Comparison of ENCODE assay signal across 29 mouse cellular contexts in the genomic region with DNA sequence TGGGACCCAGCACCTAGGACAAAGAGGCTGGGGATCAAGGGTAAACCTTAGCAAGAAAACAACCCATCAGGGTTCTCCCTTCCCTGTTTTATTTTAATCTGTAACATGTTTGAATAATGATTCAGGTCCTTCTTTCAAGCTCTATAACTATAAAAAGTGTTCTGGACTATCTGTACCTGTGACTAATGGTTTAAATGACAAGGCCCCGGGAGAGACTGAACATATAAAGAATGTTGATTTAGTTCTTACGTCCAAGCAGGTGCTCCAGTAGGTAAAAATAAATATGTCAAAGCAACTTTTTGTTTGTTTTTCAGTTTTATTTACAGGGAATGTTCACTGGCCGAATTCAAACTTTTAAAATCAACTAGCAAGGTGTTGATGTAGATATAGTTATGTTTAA.
"Had no signal": no experiment of that assay in that cellular context is flagged by ENCODE, and none has a peak within 500 bp of the region (broad histone marks: within the 10 kb centered on the region; RNA-seq: fewer than 3 reads in every experiment).

No protein-coding gene starts in this region.

- H3K9ac ChIP-seq: embryonic facial prominence, embryonic 12.5 days; embryonic facial prominence, embryonic 13.5 days; embryonic facial prominence, embryonic 15.5 days; forebrain, embryonic 12.5 days; forebrain, embryonic 13.5 days; forebrain, embryonic 15.5 days; forebrain, postnatal 0 days had no signal

- H3K27ac ChIP-seq: embryonic facial prominence, embryonic 10.5 days; embryonic facial prominence, embryonic 12.5 days; embryonic facial prominence, embryonic 13.5 days; embryonic facial prominence, embryonic 15.5 days; forebrain, embryonic 10.5 days; forebrain, embryonic 12.5 days; forebrain, embryonic 13.5 days; forebrain, embryonic 15.5 days; gastrocnemius, adult 2 months; heart, adult 2 months had no signal

- H3K4me2 ChIP-seq: embryonic facial prominence, embryonic 12.5 days; embryonic facial prominence, embryonic 13.5 days; embryonic facial prominence, embryonic 15.5 days; forebrain, embryonic 12.5 days; forebrain, embryonic 13.5 days; forebrain, embryonic 15.5 days had no signal

- ATAC-seq: forebrain, embryonic 13.5 days; forebrain, embryonic 14.5 days; forebrain, embryonic 15.5 days; forebrain, embryonic 16.5 days; forebrain, postnatal 0 days had no signal

- H3K4me1 ChIP-seq: embryonic facial prominence, embryonic 13.5 days; embryonic facial prominence, embryonic 15.5 days had no signal

- H3K27me3 ChIP-seq: embryonic facial prominence, embryonic 12.5 days; embryonic facial prominence, embryonic 13.5 days; embryonic facial prominence, embryonic 15.5 days; forebrain, embryonic 12.5 days; forebrain, embryonic 13.5 days; forebrain, embryonic 15.5 days had no signal

- H3K9me3 ChIP-seq: embryonic facial prominence, embryonic 10.5 days; embryonic facial prominence, embryonic 12.5 days; embryonic facial prominence, embryonic 13.5 days; embryonic facial prominence, embryonic 15.5 days; forebrain, embryonic 10.5 days; forebrain, embryonic 12.5 days; forebrain, embryonic 13.5 days; forebrain, embryonic 15.5 days had no signal

- H3K4me3 ChIP-seq: embryonic facial prominence, embryonic 10.5 days; embryonic facial prominence, embryonic 12.5 days; embryonic facial prominence, embryonic 13.5 days; embryonic facial prominence, embryonic 15.5 days; erythroblast, embryonic 14.5 days; forebrain, embryonic 10.5 days; forebrain, embryonic 12.5 days; forebrain, embryonic 13.5 days; forebrain, embryonic 15.5 days; gastrocnemius, adult 2 months; heart, adult 2 months had no signal

- H3K36me3 ChIP-seq: embryonic facial prominence, embryonic 10.5 days; embryonic facial prominence, embryonic 12.5 days; embryonic facial prominence, embryonic 13.5 days; embryonic facial prominence, embryonic 15.5 days; forebrain, embryonic 10.5 days; forebrain, embryonic 12.5 days; forebrain, embryonic 15.5 days had no signal

- DNase-seq: cerebellum, adult 2 months; cerebellum, adult 8-10 months; cerebellum, adult 9-10 months; cerebellum, adult 9-11 months; cerebellum, postnatal 10 days; cerebellum, postnatal 14 days; cerebellum, postnatal 25 days; cerebellum, postnatal 36 days; embryo, embryonic 11 days; forebrain, postnatal 0 days; gastrocnemius, adult 2 months; gastrocnemius, postnatal 10 days; gastrocnemius, postnatal 14 days; gastrocnemius, postnatal 25 days; gastrocnemius, postnatal 36 days; heart, adult 11 months; heart, adult 18-20 months; heart, adult 2 months had no signal
